Mouse (Mus musculus) gastrocnemius, postnatal 25 days (tissue): ENCODE data around the gene Rnasel. TPM values are rescaled to one million over a fixed set of nuclear protein-coding genes. Genes with fewer than 3 reads are reported as not detected.

Experiments
- DNase-seq: peaks from one replicate; pipeline ENCODE4 v3.0.0; 2022
- total RNA-seq, 2 experiments: library from RNA; stranded (reverse); gene quantifications; 1 replicate in 1 of 2; 2 replicates in 1 of 2; pipeline ENCODE4 v1.2.3; 2021

Gene Rnasel
- total RNA-seq, 2 experiments from 2014 or later: 1.5 to 3.2 TPM

GRCm38 (mm10) chr1:153769998-153770775 is 21.0 kb downstream of the Rnasel start:
- no peak for DNase-seq

GRCm38 (mm10) chr1:153770776-153771167 is 21.5 kb downstream of the Rnasel start:
- no peak for DNase-seq

GRCm38 (mm10) chr1:153775174-153775573 is 25.9 kb downstream of the Rnasel start:
- DNase-seq: no peak

- DNase-seq: no peak
Measured at GRCm38 (mm10) chr1:153776257-153776656, 27.0 kb downstream of the Rnasel start.

- DNase-seq: no peak
Measured at GRCm38 (mm10) chr1:153778205-153778604, 29.0 kb downstream of the Rnasel start.

- DNase-seq: no peak
Measured at GRCm38 (mm10) chr1:153783339-153783738, 34.1 kb downstream of the Rnasel start.

- DNase-seq: no peak
Measured at GRCm38 (mm10) chr1:153785608-153786007, 36.4 kb downstream of the Rnasel start.

GRCm38 (mm10) chr1:153790708-153791107 is 41.5 kb downstream of the Rnasel start:
- DNase-seq: no peak

- no peak for DNase-seq
Measured at GRCm38 (mm10) chr1:153794241-153794640, 45.0 kb downstream of the Rnasel start.

- DNase-seq: no peak
Measured at GRCm38 (mm10) chr1:153802691-153803090, 53.5 kb downstream of the Rnasel start.

GRCm38 (mm10) chr1:153803530-153803929 is 54.3 kb downstream of the Rnasel start:
- no peak for DNase-seq

GRCm38 (mm10) chr1:153807390-153807993 is 58.3 kb downstream of the Rnasel start:
- peak; percentile 21 for DNase-seq

Other genes starting within 250 kb of the Rnasel start
- 1 to 10 TPM in 1 of 2 experiments, under 1 TPM in 1; 0.90 to 2.1 TPM for gene Npl, start 199.4 kb upstream of the Rnasel start, total RNA-seq
- gene Rgs8, start 96.4 kb upstream of the Rnasel start, total RNA-seq: under 1 TPM in 1 of 2 experiments, not detected in 1; 0.32 TPM
- 1 to 10 TPM; 1.1 to 1.6 TPM for gene Rgs16, start 9.1 kb upstream of the Rnasel start, total RNA-seq
- gene Rgsl1, start 94.7 kb downstream of the Rnasel start, total RNA-seq: not detected
- not detected for gene Teddm1b, start 124.9 kb downstream of the Rnasel start, total RNA-seq
- gene Teddm1a, start 142.3 kb downstream of the Rnasel start, total RNA-seq: not detected
- 100 to 1,000 TPM; 232 to 471 TPM for gene Glul, start 150.5 kb downstream of the Rnasel start, total RNA-seq
- 1 to 10 TPM; 1.6 to 2.3 TPM for gene Teddm2, start 150.8 kb downstream of the Rnasel start, total RNA-seq